Mouse (Mus musculus) MEL (cell line): ENCODE measurements around the gene Sp2. TPM values are rescaled to one million over a fixed set of nuclear protein-coding genes. Genes with fewer than 3 reads are reported as not detected.

Experiments
- DNase-seq: peaks from one replicate; pipeline ENCODE4 v3.0.0; 2011; ENCODE audit warnings: low read depth, low spot score
- H3K27ac ChIP-seq: 2 replicates; pipeline ENCODE4 v1.5.1; 2012; ENCODE audit warnings: low read depth, mild to moderate bottlenecking, control low read depth, low read length, moderate library complexity; ENCODE audit not compliant: control insufficient read depth
- H3K27me3 ChIP-seq, 2 experiments: fragments of 150-350 bp in 1 of 2; sonication (generic) in 1 of 2; 2 replicates each; pipeline ENCODE4 v1.6.1; 2012; ENCODE audit warnings: low read length in 2 of 2, mild to moderate bottlenecking in 2 of 2, improper control_type of control experiment in 1 of 2, moderate library complexity in 1 of 2; ENCODE audit not compliant: insufficient read depth in 2 of 2, control insufficient read depth in 1 of 2
- H3K36me3 ChIP-seq, 2 experiments: 2 replicates each; pipeline ENCODE4 v1.6.1; 2012 to 2014; ENCODE audit warnings: low read length in 2 of 2, improper control_type of control experiment in 1 of 2, inconsistent platforms in 1 of 2, mild to moderate bottlenecking in 1 of 2; ENCODE audit not compliant: insufficient read depth in 2 of 2, control insufficient read depth in 1 of 2
- H3K4me1 ChIP-seq, 2 experiments: fragments of 150-350 bp in 1 of 2; sonication (generic) in 1 of 2; 2 replicates each; pipeline ENCODE4 v1.6.1; 2012; ENCODE audit warnings: low read length in 2 of 2, improper control_type of control experiment in 1 of 2, mild to moderate bottlenecking in 1 of 2; ENCODE audit not compliant: insufficient read depth in 2 of 2, control insufficient read depth in 1 of 2
- H3K4me3 ChIP-seq, 2 experiments: fragments of 150-350 bp in 1 of 2; sonication (generic) in 1 of 2; 2 replicates each; pipeline ENCODE4 v1.5.1; 2012; ENCODE audit warnings: low read depth in 2 of 2, low read length in 2 of 2, mild to moderate bottlenecking in 2 of 2, moderate library complexity in 2 of 2, control low read depth in 1 of 2, improper control_type of control experiment in 1 of 2; ENCODE audit not compliant: control insufficient read depth in 1 of 2, insufficient read depth in 1 of 2
- H3K79me2 ChIP-seq: 2 replicates; pipeline ENCODE4 v1.6.1; 2012; ENCODE audit warnings: mild to moderate bottlenecking, low read length, moderate library complexity; ENCODE audit not compliant: control insufficient read depth, poor library complexity, insufficient read depth
- H3K9ac ChIP-seq: 2 replicates; pipeline ENCODE4 v1.6.1; 2012; ENCODE audit warnings: low read depth, mild to moderate bottlenecking, control low read depth, low read length, moderate library complexity; ENCODE audit not compliant: control insufficient read depth, poor library complexity, severe bottlenecking
- H3K9me3 ChIP-seq: fragments of 150-350 bp; sonication (generic); replicated peaks from 2 replicates; pipeline ENCODE4 v1.6.1; 2012; ENCODE audit warnings: mild to moderate bottlenecking, low read length, improper control_type of control experiment, moderate library complexity; ENCODE audit not compliant: insufficient read depth
- CHD2 ChIP-seq: IDR thresholded peaks from 2 replicates; pipeline ENCODE4 v1.6.1; 2011; ENCODE audit warnings: low read length, improper control_type of control experiment
- ELF1 ChIP-seq: IDR thresholded peaks from 2 replicates; pipeline ENCODE4 v1.6.1; 2014; ENCODE audit warnings: low read depth, mild to moderate bottlenecking, inconsistent platforms, low read length, improper control_type of control experiment, moderate library complexity
- EP300 ChIP-seq, 2 experiments: IDR thresholded peaks; 2 replicates each; pipeline ENCODE4 v1.6.1; 2011; ENCODE audit warnings: improper control_type of control experiment in 2 of 2, low read length in 2 of 2, low read depth in 1 of 2, mild to moderate bottlenecking in 1 of 2
- ETS1 ChIP-seq: IDR thresholded peaks from 2 replicates; pipeline ENCODE4 v1.6.1; 2012; ENCODE audit warnings: low read depth, mild to moderate bottlenecking, inconsistent platforms, low read length, improper control_type of control experiment, moderate library complexity
- GATA1 ChIP-seq: IDR thresholded peaks from 2 replicates; pipeline ENCODE4 v1.6.1; 2011; ENCODE audit warnings: low read depth, low read length, improper control_type of control experiment
- KAT2A ChIP-seq: conservative IDR thresholded peaks from 2 replicates; pipeline ENCODE4 v1.6.1; 2012; ENCODE audit warnings: low read depth, low read length, improper control_type of control experiment, inconsistent platforms
- MAFK ChIP-seq: IDR thresholded peaks from 2 replicates; pipeline ENCODE4 v1.6.1; 2011; ENCODE audit warnings: low read depth, mild to moderate bottlenecking, low read length, improper control_type of control experiment, borderline replicate concordance
- MAZ ChIP-seq: IDR thresholded peaks from 2 replicates; pipeline ENCODE4 v1.6.1; 2012; ENCODE audit warnings: low read depth, mild to moderate bottlenecking, inconsistent platforms, low read length, improper control_type of control experiment
- MEF2A ChIP-seq: IDR thresholded peaks from 2 replicates; pipeline ENCODE4 v1.6.1; 2014; ENCODE audit warnings: low read depth, mild to moderate bottlenecking, inconsistent platforms, low read length, improper control_type of control experiment; ENCODE audit not compliant: poor library complexity, insufficient replicate concordance, severe bottlenecking; ENCODE audit errors: extremely low read depth
- MYB ChIP-seq: IDR thresholded peaks from 2 replicates; pipeline ENCODE4 v1.6.1; 2011; ENCODE audit warnings: mild to moderate bottlenecking, low read depth, low read length, improper control_type of control experiment
- NELFE ChIP-seq: IDR thresholded peaks from 2 replicates; pipeline ENCODE4 v1.6.1; 2011; ENCODE audit warnings: low read depth, low read length, improper control_type of control experiment
- POLR2A ChIP-seq, 2 experiments: IDR thresholded peaks; 2 replicates each; pipeline ENCODE4 v1.6.1; 2011 to 2012; ENCODE audit warnings: low read length in 2 of 2, mild to moderate bottlenecking in 2 of 2, control low read depth in 1 of 2, improper control_type of control experiment in 1 of 2, low read depth in 1 of 2, moderate library complexity in 1 of 2; ENCODE audit not compliant: control insufficient read depth in 1 of 2, insufficient read depth in 1 of 2, poor library complexity in 1 of 2
- POLR2AphosphoS5 ChIP-seq: IDR thresholded peaks from 2 replicates; pipeline ENCODE4 v1.6.1; 2012; ENCODE audit warnings: low read depth, borderline replicate concordance, mild to moderate bottlenecking, inconsistent platforms, low read length, moderate library complexity, mixed read lengths
- RAD21 ChIP-seq: IDR thresholded peaks from 2 replicates; pipeline ENCODE4 v1.6.1; 2011; ENCODE audit warnings: mild to moderate bottlenecking, low read depth, low read length, improper control_type of control experiment
- RCOR1 ChIP-seq: IDR thresholded peaks from 2 replicates; pipeline ENCODE4 v1.6.1; 2012; ENCODE audit warnings: low read depth, mild to moderate bottlenecking, inconsistent platforms, low read length, improper control_type of control experiment
- SMC3 ChIP-seq: IDR thresholded peaks from 2 replicates; pipeline ENCODE4 v1.6.1; 2011; ENCODE audit warnings: low read depth, low read length, improper control_type of control experiment
- TAL1 ChIP-seq: IDR thresholded peaks from 2 replicates; pipeline ENCODE4 v1.6.1; 2012; ENCODE audit warnings: mild to moderate bottlenecking, inconsistent platforms, low read length, moderate library complexity, mixed read lengths
- TBP ChIP-seq: IDR thresholded peaks from 2 replicates; pipeline ENCODE4 v1.8.0; 2011; ENCODE audit warnings: low read depth, low read length, improper control_type of control experiment
- TCF12 ChIP-seq: IDR thresholded peaks from 2 replicates; pipeline ENCODE4 v1.6.1; 2014; ENCODE audit warnings: low read depth, mild to moderate bottlenecking, inconsistent platforms, low read length, improper control_type of control experiment, moderate library complexity
- USF1 ChIP-seq: IDR thresholded peaks from 2 replicates; pipeline ENCODE4 v1.6.1; 2014; ENCODE audit warnings: low read depth, mild to moderate bottlenecking, inconsistent platforms, low read length, improper control_type of control experiment, moderate library complexity
- polyA plus RNA-seq, 2 experiments: library from polyadenylated mRNA; stranded (reverse) in 1 of 2; unstranded in 1 of 2; fragments of >175 nt in 1 of 2; fragments of >200 nt in 1 of 2; gene quantifications; 2 replicates each; pipeline versions ENCODE4 v1.2.1 to v1.2.4; 2012; ENCODE audit warnings: low replicate concordance in 2 of 2, low read depth in 1 of 2; ENCODE audit not compliant: insufficient read length in 2 of 2, insufficient read depth in 1 of 2, missing spikeins in 1 of 2
- total RNA-seq: library from RNA; depleted of rRNA; stranded (reverse); fragments of 300-350 nt; gene quantifications from 2 replicates; pipeline ENCODE4 v1.2.3, GENCODE M21; 2012

Gene Sp2
- total and polyA plus RNA-seq, 3 experiments = 1.4 to 20.3 TPM; not detected in 1

GRCm38 (mm10) chr11:96969280-96969722 lies 13.5 kb downstream of the Sp2 start:
- DNase-seq = peak; percentile 82
- H3K4me1 ChIP-seq = peaks cover 20 to 37% of the 10 kb centered on the region in 2 experiments
- peaks cover under 1 to 42% of the 10 kb centered on the region in 2 experiments; a peak in 3 of 4 replicates for H3K36me3 ChIP-seq
- H3K27me3 ChIP-seq = no peaks in the 10 kb centered on the region
- peak overlapping the region; percentile 34 for H3K9ac ChIP-seq
- TF ChIP-seq MYB (no peak), ELF1 (no peak), ETS1 (peak; percentile 28; the same call in 1 of the 2 replicates), GATA1 (peak; percentile 72), EP300 (IDR thresholded peaks at IDR 0.05; ENCODE audit: low read depth in 1 of 2, low read length in 2 of 2) (peak; percentile 68 to 71), RCOR1 (peak; percentile 49), TBP (peak; percentile 86), CHD2 (no peak), TAL1 (peak; percentile 22; the same call in 1 of the 2 replicates), KAT2A (no peak), MAZ (0 out of 2 replicates have a peak, but pooled peaks have one; percentile 18), TCF12 (peak; percentile 61), NELFE (no peak), MAFK (no peak)
- TF ChIP-seq, all 39 proteins: peak for 8
- Histone ChIP-seq H3K9me3 (no peaks in the 10 kb centered on the region), H3K27ac (peak overlapping the region; percentile 47), H3K79me2 (peaks cover 18% of the 10 kb centered on the region; the same call in 1 of the 2 replicates), H3K4me3 (no peak overlapping the region)

- Histone ChIP-seq H3K9me3 (no peaks in the 10 kb centered on the region), H3K36me3 (peaks cover 3 to 42% of the 10 kb centered on the region in 2 experiments), H3K4me1 (peaks cover 20 to 37% of the 10 kb centered on the region in 2 experiments), H3K27ac (0 out of 2 replicates have a peak overlapping the region, but pooled peaks have one; percentile 23), H3K4me3 (no peak overlapping the region), H3K9ac (no peak overlapping the region), H3K27me3 (no peaks in the 10 kb centered on the region), H3K79me2 (peaks cover 16% of the 10 kb centered on the region; the same call in 1 of the 2 replicates)
- DNase-seq = no peak
- TF ChIP-seq RAD21 (no peak), SMC3 (peak; percentile 19; the same call in 1 of the 2 replicates), TCF12 (no peak), POLR2AphosphoS5 (no peak), POLR2A (IDR thresholded peaks at IDR 0.05; ENCODE audit: control insufficient read depth in 1 of 2, insufficient read depth in 1 of 2, low read depth in 1 of 2, low read length in 2 of 2, poor library complexity in 1 of 2) (no peak), MEF2A (no peak), USF1 (no peak)
These were observed 14.3 kb downstream of the Sp2 start for GRCm38 (mm10) chr11:96968476-96968875.
